Mouse (Mus musculus): ENCODE measurements at regions not wholly inside any gene's neighbourhood (a gene's known extent, or its start where the extent isn't known, plus 50 kb on each side); places are given as distances from the start of the nearest gene placed in this dataset.

DNA sequence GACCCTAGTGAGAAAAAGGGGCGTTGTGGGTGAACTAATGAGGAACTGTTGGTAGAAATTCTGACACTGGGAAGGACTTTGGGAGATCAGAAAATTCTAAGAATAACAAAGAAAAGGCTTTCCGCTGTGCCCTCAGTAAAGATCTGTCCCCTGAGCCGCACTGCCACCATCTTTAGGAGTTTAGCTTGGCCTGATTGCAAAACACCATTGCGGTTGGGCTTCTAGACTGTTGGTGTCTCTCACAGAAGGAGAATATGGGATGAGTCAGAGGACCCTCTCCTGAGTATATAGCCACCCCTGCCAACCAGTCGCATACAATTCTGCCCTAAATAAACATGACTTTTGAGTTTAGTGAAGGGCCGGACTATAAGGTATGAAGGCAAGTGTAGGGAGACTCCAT lies 147.5 kb upstream of the Nrip1 start:
- no peak for DNase-seq (ENCODE audit: low spot score)
- WGBS, result 93% methylated on average over 6 of the region's 6 CpGs
- no peak overlapping the region for H3K4me3 ChIP-seq (ENCODE audit: low read depth, low read length)
- no peak overlapping the region for H3K9ac ChIP-seq (replicated peaks; ENCODE audit: low read length)
- H3K27me3 ChIP-seq (ENCODE audit: control insufficient read depth, insufficient read depth, low read length), result no peaks in the 10 kb centered on the region
- ATAC-seq (replicated peaks; ENCODE audit: insufficient number of reproducible peaks, low FRiP score, low TSS enrichment, low read depth), result no peak
- no peaks in the 10 kb centered on the region for H3K9me3 ChIP-seq (replicated peaks; ENCODE audit: control insufficient read depth, low read length)
- H3K4me2 ChIP-seq (ENCODE audit: low read depth, low read length), result no peak overlapping the region
- H3K4me1 ChIP-seq (ENCODE audit: control insufficient read depth, insufficient read depth, low read length), result no peaks in the 10 kb centered on the region
- no peak overlapping the region for H3K27ac ChIP-seq (replicated peaks; ENCODE audit: low read depth, low read length)
- H3K36me3 ChIP-seq (replicated peaks; ENCODE audit: control insufficient read depth, insufficient read depth, low read depth, low read length), result no peaks in the 10 kb centered on the region

DNA sequence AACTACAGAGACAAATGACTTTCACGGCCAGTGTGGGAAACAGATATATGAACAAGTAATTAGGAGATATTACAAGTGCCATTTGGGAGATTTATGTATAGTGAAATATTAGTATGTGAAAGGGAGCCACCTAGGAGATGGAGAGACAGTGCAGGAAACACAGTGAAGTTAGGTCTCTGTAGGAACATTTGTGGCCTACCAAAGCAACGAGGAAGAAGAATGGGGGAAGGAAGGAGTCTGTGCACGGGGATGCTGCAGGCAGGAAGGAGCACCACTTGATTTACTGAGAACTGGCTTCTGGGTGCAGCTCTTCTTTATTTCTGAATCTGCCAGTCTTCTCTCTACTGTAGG lies 147.0 kb upstream of the Nrip1 start:
- Histone ChIP-seq H3K36me3 (replicated peaks; ENCODE audit: control insufficient read depth, insufficient read depth, low read depth, low read length) (no peaks in the 10 kb centered on the region), H3K4me3 (ENCODE audit: low read depth, low read length) (no peak overlapping the region), H3K4me2 (ENCODE audit: low read depth, low read length) (no peak overlapping the region), H3K9ac (replicated peaks; ENCODE audit: low read length) (no peak overlapping the region), H3K9me3 (replicated peaks; ENCODE audit: control insufficient read depth, low read length) (no peaks in the 10 kb centered on the region), H3K4me1 (ENCODE audit: control insufficient read depth, insufficient read depth, low read length) (no peaks in the 10 kb centered on the region), H3K27me3 (ENCODE audit: control insufficient read depth, insufficient read depth, low read length) (no peaks in the 10 kb centered on the region), H3K27ac (replicated peaks; ENCODE audit: low read depth, low read length) (no peak overlapping the region)
- 81% methylated on average over 3 of the region's 3 CpGs for WGBS
- DNase-seq (ENCODE audit: low spot score) (no peak), ATAC-seq (replicated peaks; ENCODE audit: insufficient number of reproducible peaks, low FRiP score, low TSS enrichment, low read depth) (no peak)

- no peak overlapping the region for H3K4me2 ChIP-seq (ENCODE audit: low read depth, low read length)
- H3K27me3 ChIP-seq (ENCODE audit: control insufficient read depth, insufficient read depth, low read length), result no peaks in the 10 kb centered on the region
- no peak overlapping the region for H3K4me3 ChIP-seq (ENCODE audit: low read depth, low read length)
- H3K9ac ChIP-seq (replicated peaks; ENCODE audit: low read length), result no peak overlapping the region
- WGBS, result 92% methylated on average over 10 of the region's 10 CpGs
- H3K27ac ChIP-seq (replicated peaks; ENCODE audit: low read depth, low read length), result no peak overlapping the region
- DNase-seq (ENCODE audit: low spot score), result no peak
- no peaks in the 10 kb centered on the region for H3K9me3 ChIP-seq (replicated peaks; ENCODE audit: control insufficient read depth, low read length)
- H3K36me3 ChIP-seq (replicated peaks; ENCODE audit: control insufficient read depth, insufficient read depth, low read depth, low read length), result no peaks in the 10 kb centered on the region
- H3K4me1 ChIP-seq (ENCODE audit: control insufficient read depth, insufficient read depth, low read length), result no peaks in the 10 kb centered on the region
- ATAC-seq (replicated peaks; ENCODE audit: insufficient number of reproducible peaks, low FRiP score, low TSS enrichment, low read depth), result no peak
Measured at GRCm38 (mm10) chr16:76519911-76520642, 146.4 kb upstream of the Nrip1 start.

- Histone ChIP-seq H3K4me1 (ENCODE audit: control insufficient read depth, insufficient read depth, low read length) (no peaks in the 10 kb centered on the region), H3K27ac (replicated peaks; ENCODE audit: low read depth, low read length) (no peak overlapping the region), H3K9ac (replicated peaks; ENCODE audit: low read length) (no peak overlapping the region), H3K9me3 (replicated peaks; ENCODE audit: control insufficient read depth, low read length) (no peaks in the 10 kb centered on the region), H3K27me3 (ENCODE audit: control insufficient read depth, insufficient read depth, low read length) (no peaks in the 10 kb centered on the region), H3K36me3 (replicated peaks; ENCODE audit: control insufficient read depth, insufficient read depth, low read depth, low read length) (no peaks in the 10 kb centered on the region), H3K4me3 (ENCODE audit: low read depth, low read length) (no peak overlapping the region), H3K4me2 (ENCODE audit: low read depth, low read length) (no peak overlapping the region; the same call in 1 of the 2 replicates)
- 49% methylated on average over 8 of the region's 8 CpGs for WGBS
- DNase-seq (ENCODE audit: low spot score), result peak; percentile 30
- ATAC-seq (replicated peaks; ENCODE audit: insufficient number of reproducible peaks, low FRiP score, low TSS enrichment, low read depth), result no peak
Measured at GRCm38 (mm10) chr16:76510861-76511260, 137.2 kb upstream of the Nrip1 start.

GRCm38 (mm10) chr16:76509109-76509650 lies 135.6 kb upstream of the Nrip1 start:
- ATAC-seq (replicated peaks; ENCODE audit: insufficient number of reproducible peaks, low FRiP score, low TSS enrichment, low read depth) (no peak), DNase-seq (ENCODE audit: low spot score) (no peak)
- Histone ChIP-seq H3K4me3 (ENCODE audit: low read depth, low read length) (no peak overlapping the region), H3K27ac (replicated peaks; ENCODE audit: low read depth, low read length) (no peak overlapping the region), H3K27me3 (ENCODE audit: control insufficient read depth, insufficient read depth, low read length) (no peaks in the 10 kb centered on the region), H3K9me3 (replicated peaks; ENCODE audit: control insufficient read depth, low read length) (no peaks in the 10 kb centered on the region), H3K36me3 (replicated peaks; ENCODE audit: control insufficient read depth, insufficient read depth, low read depth, low read length) (no peaks in the 10 kb centered on the region), H3K9ac (replicated peaks; ENCODE audit: low read length) (no peak overlapping the region), H3K4me1 (ENCODE audit: control insufficient read depth, insufficient read depth, low read length) (no peaks in the 10 kb centered on the region), H3K4me2 (ENCODE audit: low read depth, low read length) (no peak overlapping the region)
- WGBS, result 77% methylated on average over 6 of the region's 6 CpGs

- Histone ChIP-seq H3K4me3 (ENCODE audit: low read depth, low read length) (no peak overlapping the region), H3K9me3 (replicated peaks; ENCODE audit: control insufficient read depth, low read length) (no peaks in the 10 kb centered on the region), H3K9ac (replicated peaks; ENCODE audit: low read length) (no peak overlapping the region), H3K36me3 (replicated peaks; ENCODE audit: control insufficient read depth, insufficient read depth, low read depth, low read length) (no peaks in the 10 kb centered on the region), H3K27me3 (ENCODE audit: control insufficient read depth, insufficient read depth, low read length) (no peaks in the 10 kb centered on the region), H3K27ac (replicated peaks; ENCODE audit: low read depth, low read length) (no peak overlapping the region), H3K4me2 (ENCODE audit: low read depth, low read length) (no peak overlapping the region), H3K4me1 (ENCODE audit: control insufficient read depth, insufficient read depth, low read length) (no peaks in the 10 kb centered on the region)
- ATAC-seq (replicated peaks; ENCODE audit: insufficient number of reproducible peaks, low FRiP score, low TSS enrichment, low read depth) (no peak), DNase-seq (ENCODE audit: low spot score) (no peak)
- WGBS, result 84% methylated on average over 5 of the region's 5 CpGs
Measured at GRCm38 (mm10) chr16:76507191-76507746, 133.6 kb upstream of the Nrip1 start.

DNA sequence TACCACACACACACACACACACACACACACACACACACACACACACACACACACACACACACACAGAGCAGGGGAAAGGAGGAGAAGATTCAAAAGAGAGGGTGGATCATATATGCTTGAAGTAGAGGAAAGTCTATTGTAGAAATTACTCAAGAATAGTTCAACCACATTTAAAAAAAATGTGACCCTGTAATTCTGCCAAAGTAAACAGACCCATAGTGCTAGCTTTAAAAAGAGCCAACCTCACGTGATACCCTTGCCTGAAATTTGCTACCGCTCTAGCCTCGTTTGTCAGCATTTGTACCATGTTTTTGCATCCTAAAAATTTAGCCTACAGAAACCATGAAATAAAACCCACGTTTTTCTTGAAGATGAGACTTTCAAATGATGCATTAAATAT lies 132.6 kb upstream of the Nrip1 start:
- Histone ChIP-seq H3K4me2 (ENCODE audit: low read depth, low read length) (no peak overlapping the region), H3K27me3 (ENCODE audit: control insufficient read depth, insufficient read depth, low read length) (no peaks in the 10 kb centered on the region), H3K9me3 (replicated peaks; ENCODE audit: control insufficient read depth, low read length) (no peaks in the 10 kb centered on the region), H3K4me1 (ENCODE audit: control insufficient read depth, insufficient read depth, low read length) (no peaks in the 10 kb centered on the region), H3K9ac (replicated peaks; ENCODE audit: low read length) (no peak overlapping the region), H3K27ac (replicated peaks; ENCODE audit: low read depth, low read length) (no peak overlapping the region), H3K36me3 (replicated peaks; ENCODE audit: control insufficient read depth, insufficient read depth, low read depth, low read length) (no peaks in the 10 kb centered on the region), H3K4me3 (ENCODE audit: low read depth, low read length) (no peak overlapping the region)
- WGBS, result 70% methylated on average over 4 of the region's 4 CpGs
- no peak for ATAC-seq (replicated peaks; ENCODE audit: insufficient number of reproducible peaks, low FRiP score, low TSS enrichment, low read depth)
- no peak for DNase-seq (ENCODE audit: low spot score)

GRCm38 (mm10) chr16:76499686-76500400 lies 126.2 kb upstream of the Nrip1 start:
- Histone ChIP-seq H3K4me3 (ENCODE audit: low read depth, low read length) (no peak overlapping the region), H3K27me3 (ENCODE audit: control insufficient read depth, insufficient read depth, low read length) (no peaks in the 10 kb centered on the region), H3K36me3 (replicated peaks; ENCODE audit: control insufficient read depth, insufficient read depth, low read depth, low read length) (no peaks in the 10 kb centered on the region), H3K9me3 (replicated peaks; ENCODE audit: control insufficient read depth, low read length) (no peaks in the 10 kb centered on the region), H3K27ac (replicated peaks; ENCODE audit: low read depth, low read length) (no peak overlapping the region), H3K4me2 (ENCODE audit: low read depth, low read length) (no peak overlapping the region), H3K9ac (replicated peaks; ENCODE audit: low read length) (no peak overlapping the region), H3K4me1 (ENCODE audit: control insufficient read depth, insufficient read depth, low read length) (no peaks in the 10 kb centered on the region)
- ATAC-seq (replicated peaks; ENCODE audit: insufficient number of reproducible peaks, low FRiP score, low TSS enrichment, low read depth), result no peak
- no peak for DNase-seq (ENCODE audit: low spot score)
- 72% methylated on average over 8 of the region's 8 CpGs for WGBS

All from embryonic facial prominence, embryonic 11.5 days (tissue).